Mouse (Mus musculus): Measurements from ENCODE around the gene Marf1. TPM values are rescaled to one million over a fixed set of nuclear protein-coding genes. Genes with fewer than 3 reads are reported as not detected.
"Not testable (repeated sequence)": the region's sequence is repeated elsewhere in the genome, so short reads cannot be mapped to it uniquely, and the experiment has no call there.

Marf1 gene
- polyA plus RNA-seq, 1 experiment from 2014 or later = 16.1 TPM

DNA sequence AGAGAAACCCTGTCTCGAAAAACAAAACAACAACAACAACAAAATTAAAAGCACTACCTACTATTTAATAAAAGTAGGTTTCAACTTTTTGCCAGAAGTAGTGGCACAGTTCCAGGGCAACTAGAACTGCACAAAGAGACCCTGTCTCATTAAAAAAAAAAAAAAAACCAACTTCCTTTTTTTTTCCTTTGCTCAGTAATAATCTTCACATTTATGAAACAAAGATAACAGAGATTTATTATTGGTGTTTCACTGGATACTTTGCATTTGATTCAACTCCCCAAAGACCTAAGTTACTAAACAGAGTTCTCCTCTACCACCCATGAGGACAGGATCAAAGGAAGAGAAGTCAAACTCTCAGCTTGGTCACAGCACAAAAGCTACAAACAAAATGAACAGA lies 2.2 kb downstream of the Marf1 start:
- Histone ChIP-seq H3K9me3 (no peaks in the 10 kb centered on the region), H3K36me3 (no peaks in the 10 kb centered on the region), H3K4me2 (replicated peaks) (no peak overlapping the region), H3K9ac (replicated peaks) (no peak overlapping the region), H3K4me3 (no peak overlapping the region), H3K27ac (replicated peaks) (no peak overlapping the region), H3K27me3 (no peaks in the 10 kb centered on the region), H3K4me1 (peaks cover 30% of the 10 kb centered on the region)
- WGBS = 90% methylated on average over 1 of the region's 1 CpGs
- ATAC-seq (ENCODE audit: low FRiP score, low read depth) = no peak

DNA sequence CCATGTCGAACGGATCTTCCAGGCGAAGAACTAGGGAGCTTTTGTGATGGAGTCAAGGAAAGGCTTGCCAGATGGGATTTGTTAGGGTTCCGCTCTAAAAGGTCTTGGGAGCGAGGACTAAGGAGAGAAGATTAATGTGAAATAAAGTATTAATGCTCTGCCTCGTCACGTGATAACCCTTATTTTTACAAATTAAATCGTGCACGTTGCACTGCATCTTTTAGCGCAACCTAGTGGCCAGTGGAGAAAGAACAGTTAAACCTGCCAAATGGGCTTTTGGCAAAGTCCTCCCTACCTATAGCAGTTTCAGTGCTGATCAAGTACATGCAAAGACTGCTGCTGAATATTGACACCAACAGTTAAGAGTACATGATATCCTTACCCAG lies 3.4 kb downstream of the Marf1 start:
- under 1% methylated on average over 10 of the region's 10 CpGs for WGBS
- Histone ChIP-seq H3K4me2 (replicated peaks) (peak overlapping the region; percentile 54), H3K27ac (replicated peaks) (peak overlapping the region; percentile 94), H3K9me3 (no peaks in the 10 kb centered on the region), H3K36me3 (no peaks in the 10 kb centered on the region), H3K4me1 (peaks cover 21% of the 10 kb centered on the region), H3K4me3 (peak overlapping the region; percentile 69), H3K27me3 (no peaks in the 10 kb centered on the region), H3K9ac (replicated peaks) (peak overlapping the region; percentile 71)
- 0 out of 2 replicates have a peak, but pooled peaks have one; percentile 1 for ATAC-seq (ENCODE audit: low FRiP score, low read depth)

DNA sequence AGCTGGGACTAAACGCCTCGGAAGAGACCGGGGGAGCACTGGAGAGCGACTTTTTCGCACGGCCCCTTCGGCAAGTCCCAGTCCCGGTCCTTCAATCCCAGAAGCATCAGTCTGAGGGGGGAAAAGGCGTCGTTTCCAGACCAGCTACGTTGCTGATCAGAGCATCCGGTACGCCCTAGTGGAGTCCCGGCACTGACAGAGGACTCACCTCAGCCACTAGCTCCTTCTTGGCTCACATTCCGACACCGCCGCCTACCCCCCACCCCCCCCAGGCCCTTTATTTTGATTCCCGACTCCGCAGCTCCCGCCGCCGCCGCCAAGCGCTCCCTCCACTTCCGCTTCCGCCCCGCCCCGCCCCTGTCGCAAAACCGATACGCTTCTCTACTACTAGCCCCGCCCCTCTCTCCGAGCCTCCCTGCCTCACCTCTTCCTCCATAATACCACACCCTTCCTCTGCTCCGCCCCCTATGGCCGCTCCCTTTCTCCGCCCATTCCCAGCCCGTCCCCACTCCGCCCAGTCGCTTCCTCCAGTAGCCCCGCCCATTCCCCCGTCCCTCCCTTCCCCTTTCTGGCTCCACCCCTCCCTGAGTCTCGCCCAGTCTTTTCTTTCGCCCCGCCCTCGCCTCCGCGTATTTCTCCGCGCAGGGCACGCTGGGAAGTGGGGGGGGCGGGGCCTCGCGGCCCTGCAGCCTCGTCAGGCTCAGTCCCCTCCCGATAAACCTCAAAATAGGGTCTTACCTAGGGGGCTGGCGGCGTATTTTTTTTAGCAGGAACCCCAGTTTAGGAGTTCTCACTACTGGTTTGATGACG lies 4.0 kb downstream of the Marf1 start:
- Histone ChIP-seq H3K36me3 (no peaks in the 10 kb centered on the region), H3K9me3 (no peaks in the 10 kb centered on the region), H3K4me3 (peak overlapping the region; percentile 69), H3K9ac (replicated peaks) (peak overlapping the region; percentile 71), H3K4me2 (replicated peaks) (peak overlapping the region; percentile 80), H3K27ac (replicated peaks) (peak overlapping the region; percentile 94), H3K27me3 (no peaks in the 10 kb centered on the region), H3K4me1 (peaks cover 15% of the 10 kb centered on the region)
- ATAC-seq (ENCODE audit: low FRiP score, low read depth) = peak; percentile 91
- WGBS = under 1% methylated on average over 50 of the region's 58 CpGs

DNA sequence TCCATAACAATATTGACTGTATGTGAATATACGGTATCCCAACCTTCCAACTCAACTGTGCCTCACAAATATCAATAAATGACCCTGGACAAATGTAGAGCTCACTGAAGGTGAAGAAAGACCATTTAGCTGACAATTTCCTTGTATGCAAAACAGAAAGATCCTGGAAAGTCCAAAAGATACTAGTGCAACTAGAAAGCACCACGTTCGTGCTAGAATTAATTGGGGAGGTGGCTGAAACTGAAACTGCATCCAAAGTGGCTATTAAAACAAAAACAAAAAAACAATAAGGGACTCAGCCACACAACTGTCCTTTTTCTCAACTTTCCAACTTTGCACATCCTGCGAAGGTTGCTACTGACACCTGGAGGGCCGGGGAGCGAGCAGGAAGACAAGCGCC lies 4.6 kb downstream of the Marf1 start:
- Histone ChIP-seq H3K9me3 (no peaks in the 10 kb centered on the region), H3K4me3 (peak overlapping the region; percentile 69), H3K4me1 (peaks cover 13% of the 10 kb centered on the region), H3K4me2 (replicated peaks) (peak overlapping the region; percentile 80), H3K27ac (replicated peaks) (peak overlapping the region; percentile 71; the same call in 1 of the 2 replicates), H3K9ac (replicated peaks) (peak overlapping the region; percentile 62), H3K36me3 (0 out of 2 replicates have a peak, but pooled peaks cover 3% of the 10 kb centered on the region), H3K27me3 (no peaks in the 10 kb centered on the region)
- ATAC-seq (ENCODE audit: low FRiP score, low read depth) = no peak
- 11% methylated on average over 7 of the region's 7 CpGs for WGBS

DNA sequence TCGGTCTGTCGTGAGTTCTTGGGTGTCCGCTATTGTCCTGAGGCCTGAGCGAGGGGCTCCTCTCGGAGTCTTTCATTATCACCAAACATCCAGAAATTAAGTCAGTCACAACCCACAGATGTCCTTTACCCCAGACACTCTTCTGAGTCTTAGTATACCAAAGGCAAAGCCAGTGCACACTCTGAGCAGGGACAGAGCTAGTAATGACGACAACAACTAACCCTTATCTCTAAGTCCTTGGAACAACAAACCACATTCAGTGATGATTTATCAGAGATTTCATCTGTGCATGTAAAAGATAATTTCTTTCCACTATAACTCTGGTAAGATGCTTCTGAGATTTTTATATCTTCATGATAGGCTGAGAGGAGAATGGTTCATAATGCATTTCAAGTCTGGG lies 6.8 kb downstream of the Marf1 start:
- Histone ChIP-seq H3K4me1 (peaks cover 10% of the 10 kb centered on the region), H3K27ac (replicated peaks) (no peak overlapping the region), H3K27me3 (no peaks in the 10 kb centered on the region), H3K36me3 (peaks cover 22% of the 10 kb centered on the region), H3K4me3 (no peak overlapping the region), H3K4me2 (replicated peaks) (no peak overlapping the region), H3K9ac (replicated peaks) (no peak overlapping the region), H3K9me3 (no peaks in the 10 kb centered on the region)
- WGBS = 93% methylated on average over 6 of the region's 6 CpGs
- no peak for ATAC-seq (ENCODE audit: low FRiP score, low read depth)

DNA sequence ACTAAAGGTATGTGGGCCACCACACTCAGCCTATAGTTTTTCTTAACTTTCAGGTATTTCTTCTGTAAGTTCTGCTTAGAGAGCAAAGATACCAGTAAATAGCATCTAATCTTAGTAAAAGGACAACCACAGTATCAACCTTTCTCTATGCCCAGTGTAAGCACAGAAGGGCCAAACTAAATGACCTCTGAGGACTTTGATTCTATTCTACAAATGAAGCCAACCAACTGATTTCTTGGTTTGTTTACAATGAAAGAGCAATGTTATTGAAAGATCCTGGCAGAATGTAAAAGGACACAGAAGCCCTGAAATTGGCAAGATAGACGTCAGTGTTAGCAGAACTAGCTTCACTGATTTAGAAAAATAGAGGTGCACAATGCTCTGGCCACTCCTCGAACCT lies 7.5 kb downstream of the Marf1 start:
- not testable (repeated sequence) for H3K4me2 ChIP-seq (replicated peaks); H3K27me3 ChIP-seq; H3K9me3 ChIP-seq; H3K4me1 ChIP-seq; H3K27ac ChIP-seq (replicated peaks); ATAC-seq (ENCODE audit: low FRiP score, low read depth); H3K9ac ChIP-seq (replicated peaks); H3K4me3 ChIP-seq
- WGBS = 90% methylated on average over 1 of the region's 2 CpGs
- peaks cover 29% of the 10 kb centered on the region for H3K36me3 ChIP-seq

DNA sequence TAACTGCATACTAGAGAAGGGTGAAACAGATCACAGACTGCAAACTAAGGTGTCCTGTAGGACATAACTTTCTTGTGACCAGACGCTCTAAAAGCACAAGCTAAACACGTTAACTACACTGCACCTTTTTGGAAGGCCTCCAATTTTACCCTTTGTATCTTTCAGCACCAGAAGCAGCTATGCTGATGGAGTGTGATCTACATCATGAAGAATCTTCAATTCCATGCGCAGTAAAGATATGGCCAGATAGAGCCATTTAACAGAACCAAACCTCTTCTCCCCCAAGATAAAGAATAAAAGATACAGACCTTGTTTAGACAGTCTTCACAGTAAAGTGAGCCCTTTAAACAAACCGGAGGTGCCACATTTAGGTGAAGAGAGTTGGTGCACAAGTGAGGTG lies 11.4 kb downstream of the Marf1 start:
- H3K27ac ChIP-seq (replicated peaks) = no peak overlapping the region

DNA sequence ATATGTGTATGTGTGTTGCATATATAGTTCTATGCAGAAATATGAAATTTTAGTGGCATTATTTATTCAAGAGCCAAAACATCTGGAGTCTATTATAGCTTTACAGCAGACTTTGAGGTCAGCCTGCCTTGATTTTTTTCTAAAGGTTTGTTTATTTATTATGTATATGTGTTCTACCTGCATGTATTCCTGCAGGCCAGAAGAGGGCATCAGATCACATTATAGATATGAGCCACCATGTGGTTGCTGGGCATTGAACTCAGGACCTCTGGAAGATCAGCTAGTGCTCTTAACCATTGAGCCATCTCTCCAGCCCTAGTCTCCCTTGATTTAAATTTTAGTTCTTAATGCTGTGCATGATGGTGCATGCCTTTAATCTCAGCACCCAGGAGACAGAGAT lies 15.4 kb downstream of the Marf1 start:
- Histone ChIP-seq H3K36me3 (peaks cover 80% of the 10 kb centered on the region), H3K9ac (replicated peaks) (no peak overlapping the region)

More for the DNA sequence above, 11.4 kb downstream of the Marf1 start:
- no peaks in the 10 kb centered on the region for H3K9me3 ChIP-seq
- 97% methylated on average over 4 of the region's 4 CpGs for WGBS
- no peak overlapping the region for H3K4me3 ChIP-seq
- H3K4me2 ChIP-seq (replicated peaks) = no peak overlapping the region
- ATAC-seq (ENCODE audit: low FRiP score, low read depth) = no peak
- no peaks in the 10 kb centered on the region for H3K4me1 ChIP-seq
- H3K36me3 ChIP-seq = peaks cover 54% of the 10 kb centered on the region
- H3K27me3 ChIP-seq = no peaks in the 10 kb centered on the region
- H3K9ac ChIP-seq (replicated peaks) = no peak overlapping the region

DNA sequence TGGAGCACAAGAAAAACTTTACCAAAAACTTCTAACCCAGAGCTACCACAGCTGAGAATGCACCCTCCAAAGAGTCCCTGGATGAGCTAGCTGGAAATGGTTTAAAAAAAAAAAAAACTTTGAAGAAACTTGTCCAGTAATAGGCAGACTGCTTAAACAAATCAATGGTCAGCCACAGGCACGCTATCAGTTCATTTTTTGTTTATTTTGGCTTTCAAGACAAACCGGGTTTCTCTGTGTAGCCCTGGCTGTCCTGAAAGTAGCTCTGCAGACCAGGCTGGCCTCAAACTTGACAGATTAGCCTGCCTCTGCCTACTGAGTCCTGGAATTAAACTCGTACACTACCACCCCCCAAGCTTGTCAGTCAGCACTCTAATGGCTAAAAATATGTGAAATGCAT lies 19.9 kb downstream of the Marf1 start:
- Histone ChIP-seq H3K27me3 (no peaks in the 10 kb centered on the region), H3K9ac (replicated peaks) (no peak overlapping the region), H3K27ac (replicated peaks) (no peak overlapping the region), H3K4me3 (no peak overlapping the region), H3K9me3 (no peaks in the 10 kb centered on the region), H3K4me2 (replicated peaks) (no peak overlapping the region), H3K4me1 (no peaks in the 10 kb centered on the region), H3K36me3 (peaks cover 84% of the 10 kb centered on the region)
- ATAC-seq (ENCODE audit: low FRiP score, low read depth) = no peak
- WGBS = 94% methylated on average over 3 of the region's 3 CpGs

More for the DNA sequence above, 15.4 kb downstream of the Marf1 start:
- Histone ChIP-seq H3K27ac (replicated peaks) (no peak overlapping the region), H3K4me3 (no peak overlapping the region), H3K4me2 (replicated peaks) (no peak overlapping the region), H3K9me3 (no peaks in the 10 kb centered on the region), H3K4me1 (no peaks in the 10 kb centered on the region), H3K27me3 (no peaks in the 10 kb centered on the region)
- no peak for ATAC-seq (ENCODE audit: low FRiP score, low read depth)

DNA sequence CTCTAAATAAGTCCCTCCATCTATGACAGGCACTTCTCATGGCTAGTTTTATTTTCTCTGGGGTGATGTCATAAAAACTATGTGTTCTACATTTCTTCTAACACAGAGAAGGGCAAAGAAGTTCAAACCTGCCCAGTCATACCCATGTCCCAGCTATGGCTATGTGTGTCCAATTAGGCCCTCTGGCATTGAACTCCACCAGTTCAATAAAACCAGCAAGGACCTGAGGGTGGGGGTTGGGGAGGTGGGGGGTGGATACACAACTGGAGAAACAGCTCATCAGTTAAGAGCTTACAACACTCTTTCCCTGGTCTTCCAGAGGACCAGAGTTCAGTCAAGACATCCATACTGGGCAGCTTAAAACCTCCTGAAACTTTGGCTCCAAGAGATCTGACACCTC lies 24.0 kb downstream of the Marf1 start:
- H3K36me3 ChIP-seq = peaks cover 90% of the 10 kb centered on the region
- no peak overlapping the region for H3K4me2 ChIP-seq (replicated peaks)
- no peak overlapping the region for H3K9ac ChIP-seq (replicated peaks)
- H3K27ac ChIP-seq (replicated peaks) = no peak overlapping the region
- no peak for ATAC-seq (ENCODE audit: low FRiP score, low read depth)
- H3K4me1 ChIP-seq = no peaks in the 10 kb centered on the region
- H3K9me3 ChIP-seq = no peaks in the 10 kb centered on the region
- H3K27me3 ChIP-seq = no peaks in the 10 kb centered on the region
- no peak overlapping the region for H3K4me3 ChIP-seq

DNA sequence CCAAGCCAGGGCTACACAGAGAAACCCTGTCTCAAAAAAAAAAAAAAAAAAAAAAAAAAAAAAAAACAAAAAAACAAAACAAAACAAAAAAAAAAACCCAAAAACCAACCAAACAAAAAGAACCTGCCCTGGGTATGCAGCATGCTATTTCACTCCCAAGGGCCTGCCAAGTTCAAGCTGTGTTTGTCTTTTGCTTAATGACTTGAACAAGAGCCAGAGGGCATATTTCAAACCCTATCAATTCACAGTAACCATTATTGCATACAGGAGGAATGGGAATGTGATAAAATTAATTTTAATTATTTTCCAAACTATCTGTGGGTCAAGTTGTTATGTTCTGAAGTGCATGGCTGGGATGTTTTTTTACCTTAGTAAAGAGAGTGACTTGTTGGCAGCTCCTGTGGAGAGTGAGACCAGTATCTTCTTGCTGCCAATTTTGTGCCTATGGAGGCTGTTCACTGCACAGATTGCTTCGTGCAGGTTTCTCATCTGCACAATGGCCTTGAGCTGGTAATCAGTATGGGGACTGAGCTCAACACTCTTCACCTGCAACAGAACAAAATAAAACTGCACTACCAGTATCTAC lies 25.1 kb downstream of the Marf1 start:
- 97% methylated on average over 1 of the region's 1 CpGs for WGBS
- Histone ChIP-seq H3K36me3 (peaks cover 92% of the 10 kb centered on the region), H3K9ac (replicated peaks) (no peak overlapping the region), H3K4me3 (no peak overlapping the region), H3K9me3 (no peaks in the 10 kb centered on the region), H3K27me3 (no peaks in the 10 kb centered on the region), H3K27ac (replicated peaks) (no peak overlapping the region), H3K4me2 (replicated peaks) (no peak overlapping the region), H3K4me1 (no peaks in the 10 kb centered on the region)
- no peak for ATAC-seq (ENCODE audit: low FRiP score, low read depth)

DNA sequence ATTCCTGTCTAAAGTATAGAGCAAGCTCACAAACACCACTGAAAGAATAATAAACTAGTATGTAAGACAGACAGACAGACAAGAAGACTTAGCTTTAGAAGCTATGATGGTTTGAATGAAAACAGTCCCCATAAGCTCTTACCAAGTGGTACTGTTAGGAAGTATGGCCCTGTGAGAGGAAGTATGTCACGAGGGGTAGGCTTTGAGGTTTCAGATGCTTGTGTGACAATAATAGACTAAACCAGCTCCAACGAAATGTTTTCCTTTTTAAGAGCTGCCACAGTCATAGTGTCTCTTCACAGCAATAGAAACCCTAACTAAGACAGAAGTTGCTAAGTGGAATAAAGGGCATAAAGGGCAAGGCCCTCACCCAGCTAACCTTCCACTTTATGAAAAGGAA lies 28.1 kb downstream of the Marf1 start:
- Histone ChIP-seq H3K4me1 (no peaks in the 10 kb centered on the region), H3K36me3 (peaks cover 94% of the 10 kb centered on the region), H3K4me2 (replicated peaks) (no peak overlapping the region), H3K27ac (replicated peaks) (no peak overlapping the region), H3K4me3 (no peak overlapping the region), H3K9me3 (no peaks in the 10 kb centered on the region), H3K9ac (replicated peaks) (no peak overlapping the region), H3K27me3 (no peaks in the 10 kb centered on the region)
- 87% methylated on average over 2 of the region's 2 CpGs for WGBS
- no peak for ATAC-seq (ENCODE audit: low FRiP score, low read depth)
